Mouse (Mus musculus) testis, adult 2 months (tissue): Measurements from ENCODE around the gene Ttc6. TPM values are rescaled to one million over a fixed set of nuclear protein-coding genes. Genes with fewer than 3 reads are reported as not detected.
A peak's percentile ranks its signal among the peaks of the same experiment; 100 is the strongest.

Experiments used
- H3K27ac ChIP-seq: fragments of 200-500 bp; 2 replicates; pipeline ENCODE4 v1.5.1; 2012; ENCODE audit warnings: low read depth, low read length; ENCODE audit not compliant: control insufficient read depth, insufficient read depth
- H3K27me3 ChIP-seq: fragments of 200-500 bp; 2 replicates; pipeline ENCODE4 v1.6.1; 2012; ENCODE audit warnings: mild to moderate bottlenecking, low read length, moderate library complexity; ENCODE audit not compliant: control insufficient read depth, insufficient read depth
- H3K36me3 ChIP-seq: fragments of 200-500 bp; 2 replicates; pipeline ENCODE4 v1.6.1; 2012; ENCODE audit warnings: mild to moderate bottlenecking, low read length; ENCODE audit not compliant: control insufficient read depth, insufficient read depth
- H3K4me1 ChIP-seq: fragments of 200-500 bp; 2 replicates; pipeline ENCODE4 v1.6.1; 2012; ENCODE audit warnings: low read length; ENCODE audit not compliant: control insufficient read depth, insufficient read depth
- H3K4me3 ChIP-seq: fragments of 200-500 bp; 2 replicates; pipeline ENCODE4 v1.5.1; 2012; ENCODE audit warnings: low read depth, mild to moderate bottlenecking, low read length, moderate library complexity, mixed read lengths; ENCODE audit not compliant: control insufficient read depth
- CTCF ChIP-seq: fragments of 200-500 bp; IDR thresholded peaks from 2 replicates; pipeline ENCODE4 v1.5.1; 2012; ENCODE audit warnings: low read depth, mild to moderate bottlenecking, inconsistent platforms, low read length, moderate library complexity; ENCODE audit not compliant: control insufficient read depth, insufficient read depth, insufficient replicate concordance
- POLR2A ChIP-seq: fragments of 200-500 bp; IDR thresholded peaks from 2 replicates; pipeline ENCODE4 v1.6.1; 2012; ENCODE audit warnings: low read depth, mild to moderate bottlenecking, inconsistent platforms, low read length, moderate library complexity; ENCODE audit not compliant: control insufficient read depth
- polyA plus RNA-seq: library from polyadenylated mRNA; depleted of rRNA; stranded (reverse); fragments of >200 nt; gene quantifications from 2 replicates; pipeline ENCODE4 v1.2.3, GENCODE M21; 2012

Gene Ttc6
- polyA plus RNA-seq, 1 experiment, result 28.9 TPM

DNA sequence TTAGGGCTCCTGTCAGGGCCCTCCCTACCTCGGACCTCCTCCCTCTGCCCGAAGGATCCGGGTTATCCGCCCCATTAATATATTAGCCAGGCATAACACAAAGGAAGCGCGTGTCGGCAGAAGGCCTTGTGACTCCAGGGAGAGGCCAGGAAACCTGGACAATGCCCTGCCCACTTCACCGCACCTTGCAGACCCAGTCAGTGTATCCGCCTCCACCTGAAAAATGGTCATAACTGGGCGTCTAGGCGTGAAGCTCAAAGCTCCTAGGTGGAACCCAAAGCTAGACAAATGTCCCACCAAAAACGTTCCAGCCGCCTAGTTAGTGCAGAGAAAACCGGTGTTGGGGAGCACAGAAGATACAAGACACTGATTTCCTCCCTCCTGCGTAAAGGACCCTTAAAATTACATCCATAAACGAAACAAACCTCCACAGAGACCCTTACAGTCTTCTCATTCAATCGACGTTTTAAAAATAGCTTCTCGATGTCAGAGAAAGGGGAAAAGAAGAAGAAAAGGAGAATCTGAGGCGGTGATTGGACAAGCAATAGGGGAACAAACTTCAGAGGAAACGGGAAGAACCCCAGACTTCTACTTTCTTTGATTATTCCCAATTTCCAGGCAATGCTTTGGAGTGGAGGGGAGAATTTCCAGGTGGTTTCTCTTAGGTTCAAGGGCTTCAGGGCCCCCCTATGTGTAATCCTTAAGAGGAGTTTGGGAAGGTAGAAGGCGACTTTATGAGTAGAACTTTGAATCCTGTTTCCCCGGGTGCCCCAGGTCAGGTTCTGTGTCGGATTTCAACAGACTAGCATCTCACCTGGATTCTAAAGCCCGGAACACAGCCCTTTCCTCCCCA lies 27.6 kb upstream of the Ttc6 start:
- Histone ChIP-seq H3K27ac (no peak overlapping the region), H3K27me3 (peaks cover 26% of the 10 kb centered on the region), H3K36me3 (no peaks in the 10 kb centered on the region), H3K4me3 (no peak overlapping the region), H3K4me1 (peaks cover 12% of the 10 kb centered on the region)
- TF ChIP-seq CTCF (no peak), POLR2A (no peak)

DNA sequence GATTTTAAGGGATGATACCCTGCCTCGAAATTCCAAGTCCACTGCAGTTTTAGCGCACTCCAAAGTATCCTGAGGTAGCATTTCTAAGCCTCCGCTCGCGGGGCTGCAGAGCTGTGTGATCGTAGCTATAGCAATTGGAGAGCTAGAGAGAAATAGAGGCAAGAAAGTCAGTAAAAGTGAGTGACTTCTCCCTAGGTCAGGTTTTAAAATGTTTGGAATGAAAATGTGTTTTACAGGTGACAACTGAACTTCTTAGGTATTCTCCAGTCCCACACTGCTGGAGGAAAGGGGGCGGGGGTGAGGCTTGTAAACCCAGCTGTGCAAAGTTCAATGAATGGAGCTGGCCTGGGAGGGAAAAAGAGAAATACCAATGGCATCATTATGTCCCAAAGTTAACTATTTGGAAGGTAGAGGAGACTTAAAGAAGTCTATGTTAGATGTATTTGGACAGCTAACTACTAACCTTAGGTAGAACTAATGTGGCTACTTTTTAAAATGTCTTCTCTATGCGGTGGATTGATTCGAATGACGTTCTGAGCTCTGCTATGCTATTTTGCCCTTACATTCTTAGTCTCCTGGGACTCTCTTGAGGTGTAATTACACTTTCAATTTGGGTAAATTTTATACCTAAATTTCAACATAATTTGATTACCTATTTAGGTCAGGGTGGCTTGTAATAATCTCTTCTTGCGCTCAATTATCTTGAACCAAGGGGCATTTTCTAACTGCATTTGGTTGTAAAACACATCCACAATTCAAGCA lies 26.8 kb upstream of the Ttc6 start:
- H3K36me3 ChIP-seq, result no peaks in the 10 kb centered on the region
- H3K4me3 ChIP-seq, result no peak overlapping the region
- no peak for TF ChIP-seq POLR2A
- H3K4me1 ChIP-seq, result peaks cover 12% of the 10 kb centered on the region
- H3K27me3 ChIP-seq, result peaks cover 26% of the 10 kb centered on the region
- no peak overlapping the region for H3K27ac ChIP-seq

- H3K36me3 ChIP-seq, result no peaks in the 10 kb centered on the region
These were observed 25.9 kb upstream of the Ttc6 start for GRCm38 (mm10) chr12:57537791-57538587.

GRCm38 (mm10) chr12:57538588-57539550 lies 25.0 kb upstream of the Ttc6 start:
- peak overlapping the region; percentile 28 for H3K4me3 ChIP-seq
- H3K4me1 ChIP-seq, result peaks cover 20% of the 10 kb centered on the region
- peaks cover 31% of the 10 kb centered on the region for H3K27me3 ChIP-seq
- TF ChIP-seq CTCF (no peak), POLR2A (no peak)
- no peaks in the 10 kb centered on the region for H3K36me3 ChIP-seq
- no peak overlapping the region for H3K27ac ChIP-seq

More at GRCm38 (mm10) chr12:57537791-57538587, 25.9 kb upstream of the Ttc6 start:
- H3K4me1 ChIP-seq, result peaks cover 18% of the 10 kb centered on the region
- H3K27me3 ChIP-seq, result peaks cover 28% of the 10 kb centered on the region
- no peak overlapping the region for H3K27ac ChIP-seq
- H3K4me3 ChIP-seq, result no peak overlapping the region
- TF ChIP-seq CTCF (no peak), POLR2A (no peak)

GRCm38 (mm10) chr12:57539551-57539985 lies 24.3 kb upstream of the Ttc6 start:
- Histone ChIP-seq H3K27me3 (peaks cover 31% of the 10 kb centered on the region), H3K4me1 (peaks cover 20% of the 10 kb centered on the region), H3K27ac (no peak overlapping the region), H3K4me3 (no peak overlapping the region), H3K36me3 (no peaks in the 10 kb centered on the region)
- no peak for TF ChIP-seq CTCF
- no peak for TF ChIP-seq POLR2A

DNA sequence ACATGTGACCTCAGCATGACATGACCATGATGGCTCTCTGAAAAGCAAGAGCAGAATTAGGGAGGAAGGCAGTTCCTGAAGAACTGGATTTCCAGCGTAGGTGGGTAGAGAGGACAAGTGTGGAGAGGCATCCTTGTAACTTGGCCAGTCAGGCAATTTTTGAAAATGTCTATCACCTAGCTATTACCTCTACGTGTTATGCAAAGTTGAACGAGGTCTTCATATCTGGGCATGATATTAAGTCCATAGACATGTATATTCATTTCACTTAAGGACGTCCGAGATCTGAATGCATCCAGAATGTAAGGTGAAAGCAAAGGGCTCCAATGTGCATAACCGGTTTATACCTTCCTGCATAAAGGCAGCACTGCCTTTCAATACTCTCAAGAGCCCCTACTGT lies 22.8 kb upstream of the Ttc6 start:
- Histone ChIP-seq H3K4me1 (peaks cover 19% of the 10 kb centered on the region), H3K4me3 (no peak overlapping the region), H3K27ac (no peak overlapping the region), H3K36me3 (no peaks in the 10 kb centered on the region), H3K27me3 (peaks cover 25% of the 10 kb centered on the region)
- TF ChIP-seq CTCF (no peak), POLR2A (no peak)
